Mouse (Mus musculus) adrenal gland, adult 18-20 months (tissue): ENCODE measurements around the gene Prkab1. TPM values are rescaled to one million over a fixed set of nuclear protein-coding genes. Genes with fewer than 3 reads are reported as not detected.

Experiments used
- DNase-seq, 2 experiments: peaks; one replicate each; pipeline ENCODE4 v3.0.0; 2021 to 2022; ENCODE audit warnings: low spot score in 2 of 2
- total RNA-seq, 2 experiments: library from RNA; stranded (reverse); gene quantifications; 1 replicate in 1 of 2; 2 replicates in 1 of 2; pipeline ENCODE4 v1.2.3; 2021

Prkab1 gene
- total RNA-seq, 2 experiments from 2014 or later = 48.3 to 85.0 TPM

DNA sequence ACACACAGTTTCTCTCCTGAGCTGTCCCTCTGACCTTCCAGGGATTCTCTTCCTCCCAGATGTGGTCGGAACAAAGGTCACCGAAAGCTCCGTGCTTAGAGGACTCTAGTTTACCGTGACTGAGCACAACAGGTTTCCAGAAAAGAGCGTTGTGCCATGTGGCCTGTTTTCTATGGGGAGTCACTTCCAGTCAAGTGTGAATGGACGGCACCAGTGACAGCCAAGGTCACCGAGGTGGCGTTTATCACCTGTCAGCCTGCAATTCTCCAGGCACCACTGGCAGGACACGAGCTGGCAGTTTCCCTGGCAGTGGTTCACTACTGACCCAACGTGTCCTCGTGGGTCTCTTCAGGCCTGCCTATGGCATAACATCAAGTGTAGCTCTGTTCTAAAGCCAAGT lies 4.9 kb downstream of the Prkab1 start:
- DNase-seq = no peak

DNA sequence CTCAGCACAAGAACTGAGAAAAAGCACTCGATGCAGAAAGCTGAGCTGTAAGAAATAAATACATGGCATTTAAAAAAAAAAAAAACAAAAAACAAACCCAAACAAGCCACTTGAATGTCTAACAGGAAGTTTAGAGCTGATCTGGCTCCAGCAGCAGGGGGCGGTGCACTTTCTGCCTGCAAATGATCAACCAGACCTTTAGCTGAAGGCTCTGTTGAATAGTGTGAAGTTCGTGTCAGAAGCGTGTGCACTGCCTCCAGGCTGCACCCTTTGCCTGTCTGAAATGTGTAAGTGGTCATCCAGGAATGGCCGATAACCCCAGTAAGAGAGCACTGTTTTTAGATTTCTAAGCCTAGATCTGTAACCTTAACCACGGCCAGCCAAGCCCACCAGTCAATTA lies 5.5 kb downstream of the Prkab1 start:
- DNase-seq = no peak

DNA sequence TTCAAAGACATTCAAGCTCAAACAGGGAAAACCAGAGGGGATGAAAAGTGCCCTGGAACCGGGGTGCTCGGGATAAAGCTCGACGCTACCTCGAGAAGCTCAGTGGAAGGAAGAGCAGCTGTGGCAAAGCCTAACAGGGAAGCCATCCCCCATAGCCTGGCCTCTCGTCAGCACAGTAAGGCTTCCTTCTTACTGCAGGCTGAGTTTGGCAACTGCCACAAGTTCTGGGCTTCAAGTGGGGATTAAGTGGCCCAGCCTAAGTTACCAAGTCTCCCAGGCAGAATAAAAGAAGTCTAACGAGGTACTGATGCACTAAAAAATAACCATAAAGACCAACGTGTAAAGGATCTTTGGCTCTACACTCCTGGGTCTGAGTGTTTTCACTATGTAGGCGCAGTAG lies 6.1 kb downstream of the Prkab1 start:
- DNase-seq = no peak

DNA sequence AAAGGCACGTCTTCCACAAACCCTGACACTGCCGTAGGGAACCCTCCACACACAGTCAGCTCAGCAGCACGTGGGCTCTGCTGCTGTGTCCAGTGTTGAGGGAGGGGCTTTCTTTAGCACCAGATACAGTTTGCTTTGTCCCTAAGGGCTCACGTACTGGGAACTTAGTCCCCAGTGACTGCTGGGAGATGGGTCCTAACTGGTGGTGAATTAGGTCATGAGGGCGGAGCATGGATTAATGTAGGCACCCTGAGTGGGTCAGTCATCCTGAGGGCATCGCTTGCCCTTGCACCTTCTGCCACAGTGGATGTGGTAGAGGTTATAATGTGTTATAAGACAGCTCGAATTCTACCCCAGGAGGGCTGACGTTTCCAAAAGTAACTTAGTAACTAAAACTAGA lies 6.9 kb downstream of the Prkab1 start:
- no peak for DNase-seq

DNA sequence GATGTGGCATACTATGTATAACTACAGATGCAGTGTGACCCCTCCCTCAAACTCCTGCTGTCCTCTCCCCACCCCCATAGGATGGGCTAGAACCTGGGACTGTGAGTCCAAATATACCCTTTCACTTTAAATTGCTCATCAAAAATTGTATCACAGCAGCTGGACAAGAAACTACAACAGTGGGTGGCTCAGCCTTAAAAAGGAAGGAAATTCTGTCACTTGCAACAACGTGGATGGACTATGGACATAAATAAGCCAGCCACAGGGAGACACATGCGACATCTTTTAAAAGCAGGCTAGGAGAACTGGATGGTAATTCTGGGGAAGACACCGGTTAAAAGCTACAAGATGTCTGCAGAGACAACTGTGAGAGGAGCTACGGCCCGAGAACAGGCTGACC lies 7.8 kb downstream of the Prkab1 start:
- DNase-seq = no peak

DNA sequence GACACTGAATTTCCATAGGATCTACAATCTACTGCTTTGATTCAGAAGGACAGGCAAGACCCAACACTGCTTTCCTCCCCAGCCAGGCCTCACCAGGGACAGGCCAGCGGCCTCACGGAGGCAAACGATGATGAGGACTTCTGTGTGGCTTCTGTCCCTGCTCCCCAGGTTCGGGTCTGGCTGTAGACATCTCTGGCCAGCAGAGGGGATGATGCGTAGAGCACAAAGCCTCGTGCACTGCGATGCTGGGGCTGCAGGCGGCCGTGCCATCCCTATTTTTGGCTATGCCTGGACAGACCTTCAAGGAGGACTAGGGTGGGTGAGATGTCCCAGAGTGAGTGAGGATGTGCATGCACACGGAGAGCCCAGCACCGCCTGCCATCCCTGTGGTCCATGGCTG lies 10.1 kb downstream of the Prkab1 start:
- DNase-seq = no peak

DNA sequence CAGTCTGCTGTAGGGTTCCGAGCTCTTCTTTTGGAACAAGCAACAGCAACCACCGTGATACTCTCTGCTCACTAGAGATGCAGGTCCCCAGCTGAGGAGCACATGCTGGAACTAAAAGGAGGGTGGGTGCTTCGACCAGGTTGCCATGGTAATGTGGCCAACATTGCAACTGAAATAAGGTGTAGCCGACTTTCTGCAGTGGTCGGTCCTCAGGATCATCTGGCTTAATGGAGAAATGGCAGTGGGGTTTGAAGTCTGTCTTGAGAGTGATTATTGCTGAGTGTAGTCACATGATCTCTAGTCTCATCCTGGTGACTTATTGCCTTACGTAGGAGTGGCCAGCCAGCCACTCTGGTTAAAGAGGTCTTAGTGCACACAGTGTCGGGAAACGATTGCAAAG lies 10.5 kb downstream of the Prkab1 start:
- no peak for DNase-seq

DNA sequence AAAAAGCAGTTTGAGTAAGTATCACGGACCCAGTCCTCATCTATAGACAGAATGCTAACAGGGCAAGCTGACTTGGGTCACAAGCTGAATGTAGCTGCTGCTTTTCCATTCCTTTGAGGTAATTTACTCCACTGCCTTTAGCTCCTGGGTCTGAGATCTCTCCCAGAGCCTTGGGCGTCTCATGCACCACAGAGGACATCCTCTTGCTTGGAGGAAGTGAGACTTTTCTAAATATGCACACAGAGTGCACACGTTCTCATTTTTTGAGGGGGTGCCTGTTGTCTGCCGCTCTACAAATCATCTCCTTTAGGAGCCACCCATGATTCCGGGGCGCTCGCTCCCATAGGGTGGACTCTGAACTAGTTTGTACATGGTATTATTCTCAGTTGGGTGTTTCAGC lies 11.8 kb downstream of the Prkab1 start:
- DNase-seq = no peak

DNA sequence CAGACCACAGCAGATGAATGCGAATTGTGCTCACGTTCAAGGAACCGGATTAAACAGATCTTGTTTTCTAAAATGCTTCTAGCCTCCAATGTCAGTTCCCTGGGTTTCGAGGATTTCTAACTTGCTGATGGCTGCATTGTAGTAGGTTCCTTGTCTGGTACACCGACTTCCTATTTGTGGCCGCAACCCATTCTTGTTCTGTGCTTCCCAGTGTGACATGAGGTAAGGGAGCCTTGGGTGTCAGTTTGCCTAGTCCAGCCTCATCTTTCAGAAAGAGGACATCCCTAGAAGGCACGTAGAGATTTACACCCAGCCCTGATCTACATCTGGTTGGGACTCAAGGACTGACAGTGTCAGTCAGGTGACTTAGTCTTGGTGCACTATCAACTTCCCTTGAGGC lies 12.6 kb downstream of the Prkab1 start:
- no peak for DNase-seq

DNA sequence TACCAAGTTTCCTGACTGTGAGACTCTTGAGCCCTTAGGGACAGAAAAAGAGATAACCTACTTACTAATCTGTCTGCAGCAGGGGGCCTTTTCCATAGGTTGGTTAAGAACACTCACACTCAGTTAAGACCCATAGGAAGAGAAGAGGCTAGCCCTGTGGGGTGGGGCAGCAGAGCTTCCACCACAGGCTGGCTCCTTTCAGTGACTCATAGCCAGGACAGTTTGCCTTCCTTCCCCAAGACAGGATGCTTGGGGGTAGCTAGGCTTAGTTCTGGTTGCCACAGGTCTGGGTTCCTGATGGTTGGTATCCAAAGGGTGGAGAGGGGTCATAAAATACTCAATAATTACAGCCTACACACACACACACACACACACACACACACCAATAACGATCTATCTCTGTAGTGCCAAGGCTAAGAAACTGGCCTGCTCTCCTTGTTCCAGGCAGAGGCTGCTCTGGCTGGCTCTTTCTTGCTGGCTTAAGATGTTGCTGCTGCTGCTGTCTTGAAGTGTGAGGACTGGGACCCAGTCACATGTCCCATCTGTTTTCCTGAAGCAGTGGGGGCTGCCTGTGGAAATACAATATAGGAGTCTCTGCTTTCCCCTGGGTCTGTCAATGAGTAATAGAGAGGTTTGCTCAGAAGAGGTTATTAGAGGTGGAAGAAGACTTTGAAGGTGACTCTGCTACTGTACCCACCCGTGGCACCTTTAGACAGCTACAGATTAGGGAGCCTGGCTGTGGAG lies 14.3 kb downstream of the Prkab1 start:
- DNase-seq = no peak

DNA sequence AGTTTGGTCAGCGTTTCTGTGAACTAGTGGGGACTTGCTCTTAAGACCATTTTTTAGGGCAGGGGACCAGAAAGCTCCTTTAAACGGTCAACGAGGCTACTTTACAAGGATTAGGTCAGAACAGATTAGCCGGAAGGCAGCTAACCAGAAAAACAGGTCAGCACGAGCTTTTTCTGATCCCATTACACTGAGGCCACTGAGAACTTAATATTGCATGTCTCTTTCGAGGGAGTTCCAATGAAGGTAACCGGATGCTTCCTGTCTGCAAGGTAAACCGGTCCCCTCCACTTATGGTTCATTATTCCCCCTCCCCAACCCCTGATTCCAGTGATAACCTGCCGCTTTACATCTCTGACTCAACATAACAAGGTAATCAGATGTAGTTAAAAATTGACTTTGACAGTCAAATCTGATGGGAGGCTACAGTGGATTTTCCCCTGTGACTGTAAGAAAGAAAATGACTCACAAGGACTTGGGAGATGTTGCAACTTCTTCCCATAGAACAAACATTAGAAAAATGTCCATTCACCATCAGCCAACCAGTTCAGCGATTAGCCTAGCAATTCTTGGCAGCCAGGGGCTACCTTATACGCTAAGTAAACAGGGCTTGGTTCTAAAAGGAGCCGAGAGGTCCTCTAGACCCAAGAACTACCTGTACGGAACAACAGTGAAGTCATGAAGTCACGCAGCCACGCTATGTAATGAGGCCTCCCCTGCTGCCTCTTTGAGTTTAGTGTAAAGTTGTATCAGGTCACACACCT lies 15.0 kb downstream of the Prkab1 start:
- DNase-seq = no peak

DNA sequence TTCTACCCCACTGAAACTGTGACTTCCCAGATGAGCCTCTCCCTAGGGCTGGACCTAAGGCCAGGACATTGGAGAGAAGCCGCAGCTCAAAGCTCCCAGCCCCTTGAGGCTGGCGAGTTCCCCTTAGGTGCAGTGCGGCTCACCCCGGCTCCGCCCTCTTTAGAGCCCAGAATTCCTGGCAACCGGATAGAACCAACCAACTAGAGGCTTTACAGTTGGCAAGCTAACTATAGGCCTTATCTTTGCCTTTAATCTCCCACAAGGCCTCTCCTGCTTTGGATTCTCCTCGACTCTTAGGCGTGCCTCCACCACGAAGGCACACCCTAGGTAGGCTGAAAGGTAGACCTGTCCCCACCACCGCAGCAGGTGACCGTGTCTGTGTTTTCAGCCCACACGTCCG lies 16.6 kb downstream of the Prkab1 start:
- DNase-seq = no peak

DNA sequence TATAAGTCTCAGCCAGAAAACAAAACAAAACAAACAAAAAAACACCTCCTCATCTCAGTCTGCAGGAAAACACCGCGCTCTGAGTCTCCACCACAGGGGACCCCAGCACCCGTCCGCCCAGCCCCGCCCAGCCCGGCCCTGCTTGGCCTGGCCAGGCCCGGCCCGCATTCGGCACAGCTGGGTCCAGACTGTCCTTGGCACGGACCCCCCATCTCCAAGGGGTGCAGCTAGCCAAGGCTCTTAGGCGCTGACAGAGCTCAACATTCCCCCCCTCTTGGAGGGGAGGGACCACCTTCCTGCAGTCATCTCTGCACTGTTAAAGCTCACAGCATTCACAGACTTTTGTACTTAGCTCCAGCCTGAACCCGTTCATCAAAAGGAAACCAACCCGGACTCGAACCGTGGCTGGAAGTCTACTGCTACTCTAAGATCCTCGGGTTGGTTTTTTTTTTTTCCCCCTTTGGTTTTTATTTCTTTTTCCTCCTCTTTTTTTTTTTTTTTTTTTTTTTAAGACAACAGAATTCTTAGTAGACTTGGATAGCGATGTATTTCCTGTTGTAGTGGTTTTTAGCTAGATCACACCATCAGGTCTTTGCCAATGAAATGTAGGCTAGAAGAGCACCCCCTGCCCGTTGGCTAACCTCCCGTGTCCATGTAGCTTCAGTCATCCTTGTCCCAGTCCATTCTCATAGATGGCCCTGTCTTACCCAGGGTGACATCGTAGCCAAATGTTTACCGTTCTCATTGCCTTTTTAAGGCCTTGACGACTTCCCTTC lies 17.8 kb downstream of the Prkab1 start:
- DNase-seq = no peak

DNA sequence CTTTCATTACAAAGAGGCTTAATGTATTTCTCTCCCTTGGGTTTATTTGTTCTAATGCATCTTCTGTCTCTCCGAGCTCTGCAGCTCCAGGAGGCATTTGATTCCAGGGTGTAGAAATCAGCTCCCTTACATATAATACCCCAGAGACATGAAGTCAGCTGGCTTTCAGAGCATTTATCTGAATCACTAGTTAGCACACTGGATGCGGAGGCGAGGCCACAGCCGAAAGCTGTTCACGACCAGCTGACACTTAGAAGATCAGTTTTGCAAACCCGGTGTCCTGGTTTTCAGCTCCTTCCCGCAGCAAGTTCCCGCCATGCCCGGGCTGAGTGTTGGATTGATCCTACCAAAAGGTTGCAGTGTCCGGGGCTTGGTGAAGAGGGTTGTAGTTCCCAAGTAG lies 20.0 kb downstream of the Prkab1 start:
- DNase-seq = no peak

DNA sequence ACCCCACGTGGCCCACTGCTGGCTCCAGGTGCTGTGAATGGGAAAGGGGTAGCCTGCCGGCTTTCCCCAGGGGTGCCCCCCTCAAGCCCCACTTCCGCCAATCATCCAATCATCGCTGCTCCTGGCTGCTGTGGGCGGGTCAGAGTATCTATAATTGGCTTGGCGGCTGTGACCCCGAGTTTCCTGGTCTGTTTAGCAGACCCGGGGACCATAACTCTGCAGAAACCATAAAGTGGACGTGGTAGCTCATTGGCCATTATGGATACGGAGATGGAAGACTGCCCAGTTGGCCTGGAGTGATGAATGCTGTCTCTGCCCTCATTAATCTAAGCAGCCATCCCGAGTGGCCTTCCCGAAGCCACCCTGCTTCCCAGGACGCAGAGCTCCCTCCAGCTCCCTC lies 20.5 kb downstream of the Prkab1 start:
- DNase-seq = no peak

DNA sequence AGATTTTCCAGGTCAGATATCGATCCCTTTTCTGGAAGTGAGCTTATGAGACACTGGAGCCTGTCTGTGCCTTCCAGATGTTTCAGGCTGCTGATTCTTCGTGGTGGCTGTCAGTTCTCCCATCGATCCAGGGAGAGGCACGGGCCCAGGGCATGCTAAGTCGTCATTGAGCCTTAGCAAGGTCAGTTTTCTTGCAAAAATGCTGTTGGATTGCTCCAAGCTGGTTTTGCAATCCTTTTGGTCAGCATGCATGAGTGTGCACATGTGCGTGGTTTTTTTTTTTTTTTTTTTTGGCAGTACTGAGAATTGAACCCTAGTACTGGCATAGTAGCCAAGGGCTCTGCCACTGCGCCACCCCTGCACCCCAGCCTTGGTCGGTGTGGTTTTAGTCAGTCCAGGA lies 21.2 kb downstream of the Prkab1 start:
- DNase-seq = no peak

DNA sequence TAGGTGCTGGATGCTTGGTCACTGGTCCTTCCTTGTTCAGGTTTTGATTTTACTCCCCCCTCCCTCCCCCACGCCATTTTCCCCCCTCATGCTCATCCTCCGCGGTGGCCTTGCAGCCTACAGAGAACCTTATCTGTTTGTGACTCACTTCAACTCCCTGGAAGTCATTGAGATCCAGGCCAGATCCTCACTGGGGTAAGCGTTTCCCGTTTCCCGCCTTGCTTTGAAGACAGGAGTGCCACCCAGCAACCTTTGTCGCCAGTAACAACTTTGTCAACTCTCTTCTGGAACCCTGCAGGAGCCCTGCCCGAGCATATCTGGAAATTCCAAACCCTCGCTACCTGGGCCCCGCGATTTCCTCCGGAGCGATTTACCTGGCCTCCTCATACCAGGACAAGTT lies 26.9 kb downstream of the Prkab1 start:
- no peak for DNase-seq

DNA sequence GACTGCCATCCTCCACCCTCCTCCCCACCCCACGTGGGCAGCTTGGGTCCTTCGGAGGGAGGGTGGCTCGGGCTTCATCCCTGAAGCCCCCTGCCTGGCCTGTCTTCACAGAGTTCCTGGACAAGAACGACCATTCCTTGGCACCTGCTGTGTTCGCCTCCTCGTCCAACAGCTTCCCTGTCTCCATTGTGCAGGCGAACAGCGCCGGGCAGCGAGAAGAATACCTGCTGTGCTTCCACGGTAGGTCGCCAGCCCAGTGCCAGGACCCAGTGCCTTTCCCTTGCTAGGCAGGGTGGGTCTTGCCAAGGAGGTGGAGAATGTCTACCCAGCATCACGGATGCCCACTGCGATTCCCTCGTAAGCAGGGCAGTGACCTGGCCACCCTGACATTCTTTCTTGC lies 30.2 kb downstream of the Prkab1 start:
- DNase-seq = no peak

DNA sequence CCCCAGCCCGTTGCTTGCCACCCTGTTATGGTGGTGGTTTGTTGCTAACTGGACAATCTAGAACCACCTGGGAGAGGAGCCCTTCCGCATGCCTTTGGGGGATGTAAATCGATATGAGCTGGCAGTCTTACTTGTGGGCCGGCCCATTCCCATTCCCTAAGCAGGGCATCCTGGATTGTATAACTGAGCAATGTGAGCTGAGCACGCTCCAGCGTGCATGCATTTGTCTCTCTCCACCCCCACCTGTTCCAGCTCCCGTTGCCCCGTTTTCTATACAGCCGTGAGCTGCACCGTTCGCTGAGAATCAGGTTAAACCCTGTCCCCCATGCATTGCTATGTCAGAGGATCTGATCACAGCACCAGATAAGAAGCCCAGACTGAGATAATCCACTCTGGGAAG lies 32.6 kb downstream of the Prkab1 start:
- DNase-seq = no peak

DNA sequence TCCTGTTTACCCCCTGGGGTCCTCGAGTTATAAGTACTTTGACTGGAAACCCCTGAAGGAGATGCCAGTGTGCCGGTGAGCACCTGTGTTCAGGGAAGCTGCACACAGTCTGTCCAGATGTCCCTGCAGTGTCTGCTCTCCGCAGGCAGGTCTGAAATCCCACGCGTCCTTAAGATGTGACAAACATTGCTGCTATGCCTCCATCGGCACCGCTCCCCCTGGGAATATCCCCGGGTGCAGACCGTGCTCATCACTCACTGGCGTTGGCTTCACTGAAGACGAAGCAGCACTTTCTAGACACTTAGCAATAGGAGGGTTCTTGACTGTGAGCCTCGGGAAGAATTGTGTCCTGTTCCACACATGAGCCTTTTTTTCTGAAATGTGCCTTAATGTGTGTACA lies 37.0 kb downstream of the Prkab1 start:
- no peak for DNase-seq

DNA sequence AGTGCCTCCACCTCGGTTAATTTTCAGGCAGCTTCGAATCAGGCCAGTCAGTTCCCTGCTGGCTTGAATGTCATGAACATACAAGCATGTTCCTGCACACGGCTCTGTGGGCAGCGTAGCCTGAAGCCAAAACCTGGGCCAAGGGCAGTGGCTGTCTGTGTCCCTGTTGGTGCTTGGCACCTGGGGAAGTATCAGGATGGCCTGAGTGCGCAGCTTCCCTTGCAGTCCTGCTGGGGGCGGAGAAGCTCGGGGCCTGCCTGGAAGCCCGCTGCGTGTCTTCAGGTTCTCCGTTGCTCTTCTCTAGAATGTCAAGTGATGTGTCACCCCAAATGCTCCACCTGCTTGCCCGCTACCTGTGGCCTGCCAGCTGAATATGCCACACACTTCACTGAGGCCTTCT lies 39.2 kb downstream of the Prkab1 start:
- no peak for DNase-seq

DNA sequence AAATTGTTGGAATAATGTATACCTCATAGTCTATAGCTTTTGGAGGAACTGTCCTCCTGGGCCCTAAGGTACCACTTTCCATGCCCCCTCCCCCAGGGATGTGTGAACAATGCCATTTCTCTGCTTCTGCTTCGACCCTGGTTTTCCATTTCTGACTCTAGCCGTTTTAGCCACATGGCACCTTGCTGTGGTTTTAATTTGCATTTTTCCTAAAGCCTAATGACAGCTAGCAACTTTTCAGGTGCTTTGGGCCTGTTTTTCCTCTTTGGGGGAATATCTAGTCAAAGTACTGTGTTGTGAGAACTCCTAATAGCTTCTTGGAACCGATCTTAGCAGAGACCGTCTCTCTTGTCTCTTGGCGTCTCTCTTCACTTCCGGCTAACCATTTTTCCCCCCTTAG lies 39.9 kb downstream of the Prkab1 start:
- no peak for DNase-seq
